Mouse (Mus musculus) stomach, postnatal 0 days (tissue): ENCODE data around the gene Tmem235.

Experiments used
- CTCF ChIP-seq: IDR thresholded peaks from 2 replicates; pipeline ENCODE4 v1.5.1; 2016; ENCODE audit warnings: antibody characterized with exemption, low read depth, mild to moderate bottlenecking, moderate library complexity
- EP300 ChIP-seq: optimal IDR thresholded peaks from 2 replicates; pipeline ENCODE3; 2016; ENCODE audit warnings: antibody characterized with exemption

GRCm38 (mm10) chr11:117828149-117828887, 32.2 kb upstream of the Tmem235 start:
- TF ChIP-seq EP300 (no peak), CTCF (no peak)
